Mouse (Mus musculus): ENCODE measurements around the gene Actr5. TPM values are rescaled to one million over a fixed set of nuclear protein-coding genes. Genes with fewer than 3 reads are reported as not detected.

Gene Actr5
- 10.5 and 14.8 TPM in 2 replicates for polyA plus RNA-seq (2014; fragmentation: Nextera tagmentation; extraction: Ambion mirVana)

GRCm38 (mm10) chr2:158624718-158625222, at the start of gene Actr5:
TSS of gene Actr5 (plus strand) at chr2:158624888.
- Histone ChIP-seq H3K9ac (replicated peaks; ENCODE audit: low read depth, low read length) (peak within 1 kb of the TSS; percentile 65), H3K9me3 (ENCODE audit: control insufficient read depth, low read depth, low read length) (no peaks in the 10 kb centered on the region), H3K27me3 (ENCODE audit: control insufficient read depth, insufficient read depth, low read length) (no peaks in the 10 kb centered on the region), H3K4me3 (ENCODE audit: low read depth, low read length) (peak within 1 kb of the TSS; percentile 76), H3K4me1 (ENCODE audit: control insufficient read depth, insufficient read depth, low read length) (peaks cover 4% of the 10 kb centered on the region; the same call in 1 of the 2 replicates), H3K27ac (ENCODE audit: low read length) (peak within 1 kb of the TSS; percentile 86), H3K36me3 (ENCODE audit: control insufficient read depth, insufficient read depth, low read length) (peaks cover 14% of the 10 kb centered on the region), H3K4me2 (replicated peaks; ENCODE audit: low read depth, low read length) (peak within 1 kb of the TSS; percentile 43)
- ATAC-seq (ENCODE audit: insufficient number of reproducible peaks, insufficient read depth, low FRiP score, low read depth): peak; percentile 96
- WGBS: under 1% methylated on average over 39 of the region's 39 CpGs

GRCm38 (mm10) chr2:158579979-158580378, 44.7 kb upstream of the Actr5 start:
- 85% methylated on average over 4 of the region's 4 CpGs for WGBS
- Histone ChIP-seq H3K27me3 (ENCODE audit: control insufficient read depth, insufficient read depth, low read length) (no peaks in the 10 kb centered on the region), H3K27ac (ENCODE audit: low read length) (no peak overlapping the region), H3K4me1 (ENCODE audit: control insufficient read depth, insufficient read depth, low read length) (no peaks in the 10 kb centered on the region), H3K4me2 (replicated peaks; ENCODE audit: low read depth, low read length) (no peak overlapping the region), H3K4me3 (ENCODE audit: low read depth, low read length) (no peak overlapping the region), H3K36me3 (ENCODE audit: control insufficient read depth, insufficient read depth, low read length) (no peaks in the 10 kb centered on the region), H3K9ac (replicated peaks; ENCODE audit: low read depth, low read length) (no peak overlapping the region), H3K9me3 (ENCODE audit: control insufficient read depth, low read depth, low read length) (no peaks in the 10 kb centered on the region)
- ATAC-seq (ENCODE audit: insufficient number of reproducible peaks, insufficient read depth, low FRiP score, low read depth): no peak

- Histone ChIP-seq H3K9me3 (ENCODE audit: control insufficient read depth, low read depth, low read length) (no peaks in the 10 kb centered on the region), H3K4me1 (ENCODE audit: control insufficient read depth, insufficient read depth, low read length) (no peaks in the 10 kb centered on the region), H3K4me3 (ENCODE audit: low read depth, low read length) (no peak overlapping the region), H3K4me2 (replicated peaks; ENCODE audit: low read depth, low read length) (no peak overlapping the region), H3K27ac (ENCODE audit: low read length) (no peak overlapping the region), H3K27me3 (ENCODE audit: control insufficient read depth, insufficient read depth, low read length) (no peaks in the 10 kb centered on the region), H3K9ac (replicated peaks; ENCODE audit: low read depth, low read length) (no peak overlapping the region), H3K36me3 (ENCODE audit: control insufficient read depth, insufficient read depth, low read length) (no peaks in the 10 kb centered on the region)
- 11% methylated on average over 12 of the region's 12 CpGs for WGBS
- no peak for ATAC-seq (ENCODE audit: insufficient number of reproducible peaks, insufficient read depth, low FRiP score, low read depth)
Measured at GRCm38 (mm10) chr2:158584621-158585358, 39.9 kb upstream of the Actr5 start.

GRCm38 (mm10) chr2:158588524-158589271, 36.0 kb upstream of the Actr5 start:
- no peaks in the 10 kb centered on the region for H3K27me3 ChIP-seq (ENCODE audit: control insufficient read depth, insufficient read depth, low read length)
- H3K27ac ChIP-seq (ENCODE audit: low read length): no peak overlapping the region
- ATAC-seq (ENCODE audit: insufficient number of reproducible peaks, insufficient read depth, low FRiP score, low read depth): no peak
- no peak overlapping the region for H3K9ac ChIP-seq (replicated peaks; ENCODE audit: low read depth, low read length)
- H3K36me3 ChIP-seq (ENCODE audit: control insufficient read depth, insufficient read depth, low read length): no peaks in the 10 kb centered on the region
- H3K4me2 ChIP-seq (replicated peaks; ENCODE audit: low read depth, low read length): no peak overlapping the region
- H3K4me1 ChIP-seq (ENCODE audit: control insufficient read depth, insufficient read depth, low read length): no peaks in the 10 kb centered on the region
- H3K9me3 ChIP-seq (ENCODE audit: control insufficient read depth, low read depth, low read length): no peaks in the 10 kb centered on the region
- WGBS: 48% methylated on average over 8 of the region's 8 CpGs
- no peak overlapping the region for H3K4me3 ChIP-seq (ENCODE audit: low read depth, low read length)

GRCm38 (mm10) chr2:158590495-158590894, 34.2 kb upstream of the Actr5 start:
- WGBS: 61% methylated on average over 3 of the region's 3 CpGs

GRCm38 (mm10) chr2:158591286-158591685, 33.4 kb upstream of the Actr5 start:
- Histone ChIP-seq H3K4me3 (ENCODE audit: low read depth, low read length) (no peak overlapping the region), H3K27ac (ENCODE audit: low read length) (no peak overlapping the region), H3K27me3 (ENCODE audit: control insufficient read depth, insufficient read depth, low read length) (no peaks in the 10 kb centered on the region), H3K4me1 (ENCODE audit: control insufficient read depth, insufficient read depth, low read length) (no peaks in the 10 kb centered on the region), H3K9me3 (ENCODE audit: control insufficient read depth, low read depth, low read length) (no peaks in the 10 kb centered on the region), H3K9ac (replicated peaks; ENCODE audit: low read depth, low read length) (no peak overlapping the region), H3K4me2 (replicated peaks; ENCODE audit: low read depth, low read length) (no peak overlapping the region), H3K36me3 (ENCODE audit: control insufficient read depth, insufficient read depth, low read length) (no peaks in the 10 kb centered on the region)
- ATAC-seq (ENCODE audit: insufficient number of reproducible peaks, insufficient read depth, low FRiP score, low read depth): no peak; the same call in 1 of the 2 replicates
- WGBS: 36% methylated on average over 5 of the region's 5 CpGs

More at GRCm38 (mm10) chr2:158590495-158590894, 34.2 kb upstream of the Actr5 start:
- no peak overlapping the region for H3K27ac ChIP-seq (ENCODE audit: low read length)
- H3K36me3 ChIP-seq (ENCODE audit: control insufficient read depth, insufficient read depth, low read length): no peaks in the 10 kb centered on the region
- no peak overlapping the region for H3K9ac ChIP-seq (replicated peaks; ENCODE audit: low read depth, low read length)
- H3K9me3 ChIP-seq (ENCODE audit: control insufficient read depth, low read depth, low read length): no peaks in the 10 kb centered on the region
- H3K4me2 ChIP-seq (replicated peaks; ENCODE audit: low read depth, low read length): no peak overlapping the region
- H3K27me3 ChIP-seq (ENCODE audit: control insufficient read depth, insufficient read depth, low read length): no peaks in the 10 kb centered on the region
- no peak overlapping the region for H3K4me3 ChIP-seq (ENCODE audit: low read depth, low read length)
- no peak for ATAC-seq (ENCODE audit: insufficient number of reproducible peaks, insufficient read depth, low FRiP score, low read depth)
- no peaks in the 10 kb centered on the region for H3K4me1 ChIP-seq (ENCODE audit: control insufficient read depth, insufficient read depth, low read length)

GRCm38 (mm10) chr2:158593371-158593770, 31.3 kb upstream of the Actr5 start:
- no peak overlapping the region for H3K9ac ChIP-seq (replicated peaks; ENCODE audit: low read depth, low read length)
- H3K27me3 ChIP-seq (ENCODE audit: control insufficient read depth, insufficient read depth, low read length): no peaks in the 10 kb centered on the region
- H3K36me3 ChIP-seq (ENCODE audit: control insufficient read depth, insufficient read depth, low read length): no peaks in the 10 kb centered on the region
- 79% methylated on average over 4 of the region's 4 CpGs for WGBS
- H3K9me3 ChIP-seq (ENCODE audit: control insufficient read depth, low read depth, low read length): no peaks in the 10 kb centered on the region
- no peak for ATAC-seq (ENCODE audit: insufficient number of reproducible peaks, insufficient read depth, low FRiP score, low read depth)
- H3K4me2 ChIP-seq (replicated peaks; ENCODE audit: low read depth, low read length): no peak overlapping the region
- H3K4me3 ChIP-seq (ENCODE audit: low read depth, low read length): no peak overlapping the region
- no peak overlapping the region for H3K27ac ChIP-seq (ENCODE audit: low read length)
- no peaks in the 10 kb centered on the region for H3K4me1 ChIP-seq (ENCODE audit: control insufficient read depth, insufficient read depth, low read length)

- Histone ChIP-seq H3K4me1 (ENCODE audit: control insufficient read depth, insufficient read depth, low read length) (no peaks in the 10 kb centered on the region), H3K27me3 (ENCODE audit: control insufficient read depth, insufficient read depth, low read length) (no peaks in the 10 kb centered on the region; the same call in 1 of the 2 replicates), H3K9me3 (ENCODE audit: control insufficient read depth, low read depth, low read length) (no peaks in the 10 kb centered on the region), H3K4me2 (replicated peaks; ENCODE audit: low read depth, low read length) (no peak overlapping the region), H3K9ac (replicated peaks; ENCODE audit: low read depth, low read length) (no peak overlapping the region), H3K4me3 (ENCODE audit: low read depth, low read length) (no peak overlapping the region), H3K27ac (ENCODE audit: low read length) (no peak overlapping the region), H3K36me3 (ENCODE audit: control insufficient read depth, insufficient read depth, low read length) (no peaks in the 10 kb centered on the region)
- ATAC-seq (ENCODE audit: insufficient number of reproducible peaks, insufficient read depth, low FRiP score, low read depth): no peak
- 2% methylated on average over 12 of the region's 12 CpGs for WGBS
Measured at GRCm38 (mm10) chr2:158595103-158595502, 29.6 kb upstream of the Actr5 start.

Data from stomach, embryonic 14.5 days (tissue).